Mouse (Mus musculus): Measurements from ENCODE around the gene Unc119b.

DNA sequence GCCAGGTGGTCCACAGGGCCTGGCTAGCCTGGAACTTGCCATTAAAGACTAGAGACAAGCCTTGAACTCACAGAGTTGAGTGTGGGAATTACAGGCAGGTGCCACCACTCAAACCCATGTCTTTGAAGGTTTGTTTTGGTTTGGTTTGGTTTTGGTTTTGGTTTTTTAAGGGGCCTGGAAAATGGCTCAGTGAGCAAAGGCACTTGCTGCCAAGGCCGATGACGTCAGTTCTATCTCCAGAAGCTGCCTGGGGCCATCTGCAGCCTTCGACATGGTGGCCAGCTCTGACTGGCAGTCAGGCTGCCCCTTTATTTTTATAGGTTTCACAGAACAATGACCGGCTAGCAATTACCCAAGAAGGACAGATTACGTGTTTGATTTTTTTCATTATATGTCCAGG, 13.8 kb downstream of the Unc119b start:
- TF ChIP-seq CTCF (conservative IDR thresholded peaks at IDR 0.05; ENCODE audit: low read length) (no peak), NANOG (IDR thresholded peaks at IDR 0.05; ENCODE audit: borderline replicate concordance, low read length) (no peak), POU5F1 (IDR thresholded peaks at IDR 0.05; ENCODE audit: borderline replicate concordance, low read length) (no peak)
